Mouse (Mus musculus) gastrocnemius, postnatal 10 days (tissue): ENCODE measurements around the gene Snapc1. TPM values are rescaled to one million over a fixed set of nuclear protein-coding genes. Genes with fewer than 3 reads are reported as not detected.

Source experiments
- DNase-seq: peaks from one replicate; pipeline ENCODE4 v3.0.0; 2021; ENCODE audit warnings: mixed read lengths
- long read RNA-seq, 2 experiments: library from polyadenylated mRNA; stranded (forward); transcript quantifications; one replicate each; pipeline ENCODE4 v2.0.0; 2021
- total RNA-seq, 2 experiments: library from RNA; stranded (reverse); gene quantifications; 2 replicates each; pipeline ENCODE4 v1.2.3; 2021

Snapc1 gene
- 1 to 10 TPM; 5.3 to 8.2 TPM for total RNA-seq
- long read RNA-seq, experiment 1, full-length matches to known transcripts = 3 of 4 reads
- long read RNA-seq, experiment 1, partial matches to known transcripts = 0 of 4 reads
- long read RNA-seq, experiment 1, other reads (novel, unspliced or antisense) = 1 of 4 reads
- long read RNA-seq, experiment 2, full-length matches to known transcripts = 3 of 6 reads
- long read RNA-seq, experiment 2, partial matches to known transcripts = 1 of 6 reads
- long read RNA-seq, experiment 2, other reads (novel, unspliced or antisense) = 2 of 6 reads

DNA sequence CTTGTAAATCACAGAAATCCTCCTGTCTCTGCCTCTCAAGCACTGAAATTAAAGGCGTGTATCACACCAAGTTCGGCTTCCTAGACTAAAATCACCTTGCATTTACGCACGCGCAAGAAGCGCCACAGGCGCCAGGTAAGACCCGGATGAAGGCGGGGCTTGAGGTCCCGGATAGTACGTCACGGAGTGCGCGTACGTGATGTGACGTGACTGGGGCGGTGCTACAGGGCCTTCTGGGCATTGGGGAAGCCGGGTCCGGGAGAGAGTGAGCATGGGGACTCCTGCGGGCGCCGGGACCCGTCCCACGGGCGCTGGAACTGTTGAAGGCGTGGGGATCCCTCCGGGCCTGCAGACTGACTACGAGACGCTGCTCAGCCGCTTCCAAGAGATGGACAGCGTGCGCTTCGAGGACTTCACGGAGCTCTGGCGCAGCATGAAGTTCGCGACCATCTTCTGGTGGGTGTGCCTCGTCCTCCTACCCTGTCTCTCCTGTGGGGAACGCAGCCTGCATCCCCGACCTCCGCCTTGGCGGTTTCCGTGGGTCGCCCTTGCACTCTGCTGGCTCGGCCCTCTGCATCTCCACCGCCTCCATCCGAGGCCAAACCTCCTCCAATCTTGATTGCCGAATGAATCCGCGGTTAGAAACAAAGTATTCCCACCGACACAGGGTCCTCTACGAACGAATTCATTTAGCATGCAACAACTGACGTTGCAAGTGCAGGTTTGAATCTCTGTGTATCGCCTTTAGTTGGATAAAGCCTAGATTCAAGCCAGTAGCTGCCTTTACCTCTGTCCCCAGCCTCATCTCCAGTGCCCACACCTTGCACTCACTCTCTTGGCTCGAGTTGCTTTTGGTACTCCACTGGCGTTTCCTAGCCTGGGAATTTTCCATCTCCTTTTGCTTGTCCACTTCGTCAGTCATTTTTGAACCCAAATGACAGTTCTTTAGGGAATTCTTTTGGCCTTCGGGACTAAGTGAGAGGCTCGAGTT, at the start of gene Snapc1:
Gene Snapc1, plus strand, starts transcription at position 191 of the 991 bp plus-strand sequence.
- peak; percentile 93 for DNase-seq

DNA sequence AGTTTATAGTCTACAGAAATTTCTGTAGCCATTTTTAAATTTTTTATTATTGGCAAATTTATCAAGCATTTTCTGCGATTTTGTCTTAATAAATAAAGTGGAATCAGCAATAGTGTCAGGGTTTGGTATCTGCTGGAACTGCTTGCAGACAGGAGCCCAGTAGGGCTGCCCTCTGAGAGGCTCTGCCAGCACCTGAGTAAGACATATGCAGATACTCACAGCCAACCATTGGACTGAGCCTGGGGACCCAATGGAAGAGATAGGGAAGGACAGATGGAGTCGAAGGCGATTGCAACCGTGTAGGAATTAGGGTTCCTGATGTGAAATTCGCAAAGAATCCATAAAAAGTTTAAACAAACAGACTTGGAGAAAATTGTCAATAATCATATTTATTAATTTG, 45.8 kb upstream of the Snapc1 start:
- no peak for DNase-seq

DNA sequence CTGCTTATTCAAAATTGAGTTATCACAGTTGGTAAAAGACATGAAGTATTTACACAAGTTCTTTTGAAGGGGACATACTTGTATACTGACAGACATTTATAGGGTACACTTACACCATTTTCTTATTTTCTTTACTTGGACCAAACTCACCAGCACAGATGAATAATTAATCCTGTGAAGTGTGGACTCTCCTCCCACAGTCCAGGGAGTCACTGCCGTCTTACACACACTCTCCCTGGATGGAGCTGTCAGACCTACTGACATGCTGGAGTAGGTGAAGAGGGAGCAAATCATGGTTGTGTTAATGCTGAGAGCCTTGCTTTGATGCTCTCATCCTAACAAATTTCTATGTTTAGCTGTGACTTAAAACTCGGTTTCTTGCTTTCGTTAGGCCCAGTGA, 34.0 kb upstream of the Snapc1 start:
- DNase-seq = no peak

DNA sequence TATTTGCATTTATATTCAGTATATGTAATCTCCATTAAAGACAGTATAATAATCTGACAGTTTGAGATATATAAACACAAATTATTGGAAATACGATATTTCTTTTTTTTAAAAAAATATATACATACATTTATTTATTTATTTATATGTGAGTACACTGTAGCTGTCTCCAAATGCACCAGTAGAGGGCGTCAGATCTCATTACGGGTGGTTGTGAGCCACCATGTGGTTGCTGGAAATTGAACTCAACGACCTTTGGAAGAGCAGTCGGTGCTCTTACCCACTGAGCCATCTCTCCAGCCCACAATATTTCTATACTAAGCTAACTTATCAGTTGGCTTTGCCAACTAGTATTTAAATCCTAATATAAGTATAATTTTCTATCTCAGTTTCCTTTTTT, 33.0 kb upstream of the Snapc1 start:
- DNase-seq = no peak

DNA sequence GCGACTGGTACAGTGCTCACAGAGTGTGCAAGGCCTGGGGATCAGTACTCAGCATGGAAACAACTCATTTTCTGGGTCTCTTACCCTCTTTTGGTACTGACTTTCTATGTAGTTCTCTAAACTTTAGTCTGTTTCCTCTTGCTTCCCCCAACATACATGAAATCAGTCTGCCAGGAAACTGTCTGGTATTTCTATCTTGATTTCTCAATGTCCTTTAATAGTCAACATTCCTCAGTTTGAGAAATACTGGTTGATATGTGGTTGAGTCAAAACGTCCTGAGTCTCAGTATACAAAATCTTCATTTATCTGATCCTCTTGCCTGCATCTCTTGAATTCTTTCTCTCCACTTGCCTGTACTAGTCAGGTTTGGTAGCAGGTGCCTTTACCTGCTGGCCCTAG, 29.8 kb upstream of the Snapc1 start:
- DNase-seq = no peak

DNA sequence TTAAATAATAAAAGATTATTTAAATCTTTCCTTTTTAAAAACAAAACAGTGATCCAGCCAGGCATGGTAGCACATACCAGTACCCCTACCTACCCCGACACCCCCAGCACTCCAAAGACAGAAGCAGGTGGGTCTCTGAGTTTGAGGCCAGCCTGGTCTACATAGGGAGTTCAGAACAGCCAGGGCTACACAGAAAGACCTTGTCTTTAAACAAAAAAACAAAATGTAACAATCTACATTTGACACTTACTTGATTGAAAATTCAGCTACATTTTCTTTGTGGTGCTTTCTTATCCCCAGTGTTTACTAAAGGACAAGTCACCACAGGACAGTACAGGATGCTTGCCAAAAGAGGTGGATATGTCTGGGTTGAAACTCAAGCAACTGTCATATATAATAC, 26.9 kb upstream of the Snapc1 start, which contains the start of gene Gm49321:
Gene Gm49321, plus strand, starts transcription at position 301 of the 400 bp plus-strand sequence.
- no peak for DNase-seq

DNA sequence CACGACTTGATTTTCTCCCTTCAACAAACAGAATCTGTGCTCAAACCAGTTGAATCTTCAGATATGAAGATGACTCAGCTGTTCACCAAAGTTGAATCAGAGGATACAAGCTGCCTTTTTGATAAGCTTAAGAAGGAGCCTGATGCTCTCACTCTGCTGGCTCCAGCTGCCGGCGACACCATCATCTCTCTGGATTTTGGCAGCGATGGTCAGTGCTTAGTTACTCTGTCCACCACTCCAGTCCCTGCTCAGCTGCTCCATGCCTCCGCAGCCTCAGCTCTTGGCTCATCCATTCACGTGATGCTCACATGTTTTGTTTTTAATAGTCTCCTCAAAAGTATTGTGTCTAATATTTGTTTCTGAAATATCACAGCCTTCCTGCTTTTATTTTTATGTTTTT, 24.7 kb upstream of the Snapc1 start:
- DNase-seq = no peak

DNA sequence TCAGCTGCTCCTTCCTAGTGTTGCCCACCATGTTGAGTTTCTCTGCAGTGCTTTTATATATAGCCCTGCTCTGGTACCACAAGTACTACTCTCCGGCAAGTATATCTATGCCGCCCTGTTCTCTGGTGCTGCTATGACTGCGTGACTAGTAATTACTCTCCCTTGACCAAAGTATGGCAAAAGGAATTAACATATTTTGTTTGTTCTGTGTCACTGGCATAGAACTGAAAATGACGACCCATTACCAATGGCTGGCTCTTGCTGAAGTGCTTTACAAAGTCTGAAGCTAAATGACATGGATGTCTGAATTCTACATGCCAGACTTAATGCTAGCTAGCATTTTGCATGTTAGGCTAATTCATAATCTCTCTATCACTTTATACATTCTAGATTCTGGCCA, 15.9 kb upstream of the Snapc1 start:
- DNase-seq = no peak

DNA sequence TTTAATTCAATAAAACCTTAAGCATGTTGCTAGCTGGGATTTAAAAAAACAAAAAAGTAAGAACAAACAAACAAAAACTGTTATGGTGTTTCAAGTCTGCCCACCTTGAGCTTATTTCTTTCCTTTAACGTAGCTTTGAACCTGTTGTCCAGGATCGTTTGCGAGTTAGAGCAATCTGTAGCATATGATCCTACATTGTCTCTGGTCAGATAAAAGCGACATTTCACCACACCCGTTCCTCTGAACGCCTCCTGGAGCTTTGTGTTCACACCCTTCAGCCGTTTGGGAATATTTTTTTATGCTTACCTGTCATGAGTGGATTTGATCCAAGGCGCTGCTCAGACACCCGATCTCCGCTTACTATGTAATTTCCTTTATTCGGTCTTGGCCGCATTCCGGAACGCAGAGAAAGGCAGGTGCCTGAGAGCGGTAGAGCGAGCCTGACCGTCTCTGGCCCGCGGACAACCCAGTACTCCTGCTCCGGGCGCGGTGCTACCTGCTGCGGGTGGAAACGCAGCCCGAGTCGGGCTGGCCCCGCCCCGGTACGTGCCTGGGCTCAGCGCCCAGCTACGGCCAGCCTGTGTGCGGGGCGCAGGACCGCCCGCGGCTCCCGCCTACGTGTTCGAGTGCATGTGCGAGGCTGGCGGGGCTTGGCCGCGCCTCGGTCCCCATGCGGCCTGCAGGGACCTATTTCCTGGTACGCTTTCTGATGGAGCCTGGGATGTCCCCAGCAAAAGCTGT, 14.8 kb upstream of the Snapc1 start:
- peak; percentile 44 for DNase-seq

DNA sequence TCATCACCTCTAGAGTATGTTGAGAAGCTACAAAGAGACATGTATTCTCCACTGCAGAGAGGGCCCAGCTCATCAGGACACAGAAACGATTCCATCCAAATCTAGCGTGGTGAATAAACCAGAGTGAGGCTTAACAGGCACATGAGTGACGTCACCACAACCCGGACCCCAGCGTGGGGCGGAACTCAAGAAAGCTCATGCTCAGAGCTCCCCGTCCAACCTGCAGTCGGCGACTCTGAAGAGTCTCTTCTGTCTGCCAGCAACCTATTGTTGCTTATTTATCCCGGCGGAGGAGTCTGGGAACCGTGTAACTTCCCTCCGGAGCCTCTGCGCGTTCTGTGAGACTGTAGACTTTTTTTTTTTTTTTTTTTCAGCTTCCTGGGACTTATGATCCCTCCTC, 11.4 kb upstream of the Snapc1 start:
- DNase-seq = peak; percentile 9

DNA sequence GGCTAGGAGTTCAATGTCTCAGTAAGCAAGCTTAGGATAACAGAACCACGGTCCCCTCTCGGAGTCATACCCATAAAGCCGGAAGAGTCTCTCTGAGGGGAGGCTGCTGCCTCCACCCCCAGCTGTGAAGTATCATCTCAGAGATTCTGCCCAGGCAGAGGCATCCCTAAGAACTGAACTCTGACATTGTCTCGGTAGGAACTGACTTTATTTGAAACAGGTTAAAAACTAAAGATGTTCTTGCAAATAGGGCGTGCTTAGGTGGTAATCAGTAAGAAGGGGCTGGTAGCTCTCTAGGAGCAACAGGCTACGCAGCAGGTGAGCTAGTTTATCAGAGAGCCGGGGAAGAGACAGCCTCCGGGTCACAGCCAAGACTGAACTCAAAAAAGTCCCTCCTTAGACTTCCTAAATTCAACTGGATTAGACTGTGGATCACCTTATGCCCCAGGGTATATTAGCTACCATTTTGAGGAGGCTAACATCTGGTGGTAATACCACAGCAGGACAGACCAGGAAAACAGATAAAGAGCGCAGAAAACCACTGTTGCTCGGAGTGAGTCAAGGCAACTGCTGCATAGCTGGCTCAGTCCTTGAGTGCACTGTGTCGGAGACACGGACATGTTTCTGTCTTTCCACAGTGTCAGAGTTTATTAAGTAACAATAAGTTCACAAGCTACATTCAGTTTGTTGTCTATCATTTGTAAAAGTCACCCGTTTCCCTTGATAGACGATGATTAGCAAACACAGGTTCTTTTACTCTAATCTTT, 10.7 kb upstream of the Snapc1 start:
- no peak for DNase-seq

DNA sequence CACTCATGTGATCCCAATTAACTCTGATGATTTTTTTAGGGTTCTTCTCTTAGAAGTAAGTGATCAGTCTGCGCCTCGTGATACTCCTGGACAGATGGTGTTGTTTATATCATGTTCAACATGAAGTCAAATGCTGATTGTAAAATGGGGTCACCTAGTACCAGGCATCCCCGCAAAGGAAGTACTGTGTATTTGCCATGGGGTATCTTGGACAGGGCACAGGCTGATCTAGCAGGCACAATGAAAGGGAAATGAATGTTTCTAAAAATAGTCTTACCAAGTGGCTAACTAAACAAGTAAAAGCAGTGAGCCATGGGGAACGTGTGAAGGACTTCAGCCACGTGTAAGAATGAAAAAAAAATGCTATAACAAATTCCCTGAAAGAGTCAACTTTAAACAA, 9.5 kb upstream of the Snapc1 start:
- no peak for DNase-seq

DNA sequence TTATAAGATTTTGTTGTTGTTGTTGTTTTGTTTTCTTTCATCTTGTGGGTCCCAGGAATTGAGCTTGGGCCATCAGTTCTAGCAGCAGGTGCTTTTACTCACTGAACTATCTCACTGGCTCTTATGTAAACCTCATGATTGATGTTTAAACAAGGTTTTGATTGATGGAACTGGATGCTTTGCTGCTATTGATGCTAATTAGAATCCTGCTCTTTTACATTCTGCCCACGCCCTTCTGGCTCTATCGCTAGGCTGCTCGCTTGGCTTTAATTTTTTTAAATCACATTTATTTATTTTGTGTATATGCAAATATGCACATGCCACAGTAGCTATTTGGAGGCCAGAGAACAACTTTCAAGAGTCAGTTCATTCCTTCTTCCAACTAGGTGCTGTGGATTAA, 6.6 kb upstream of the Snapc1 start:
- DNase-seq = no peak

DNA sequence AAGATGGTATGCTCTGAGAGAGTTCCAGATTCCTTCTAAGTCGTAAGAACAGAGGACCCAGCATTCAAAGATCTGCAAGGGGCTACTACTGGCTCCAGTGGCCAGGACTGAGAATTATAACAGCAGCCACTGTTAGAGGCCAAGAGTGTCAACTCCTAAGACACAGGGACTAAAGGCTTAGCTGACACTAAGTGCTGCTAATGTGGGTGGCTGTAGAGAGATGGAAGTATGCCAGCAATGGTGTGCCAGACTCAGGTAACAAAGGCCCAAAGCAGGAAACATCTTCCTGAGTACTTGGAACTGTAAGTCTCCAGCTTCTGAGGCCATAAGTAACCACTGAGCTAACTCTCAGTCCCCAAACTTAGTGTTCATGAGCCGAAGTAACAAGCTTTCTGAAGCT, 5.5 kb upstream of the Snapc1 start:
- DNase-seq = no peak

DNA sequence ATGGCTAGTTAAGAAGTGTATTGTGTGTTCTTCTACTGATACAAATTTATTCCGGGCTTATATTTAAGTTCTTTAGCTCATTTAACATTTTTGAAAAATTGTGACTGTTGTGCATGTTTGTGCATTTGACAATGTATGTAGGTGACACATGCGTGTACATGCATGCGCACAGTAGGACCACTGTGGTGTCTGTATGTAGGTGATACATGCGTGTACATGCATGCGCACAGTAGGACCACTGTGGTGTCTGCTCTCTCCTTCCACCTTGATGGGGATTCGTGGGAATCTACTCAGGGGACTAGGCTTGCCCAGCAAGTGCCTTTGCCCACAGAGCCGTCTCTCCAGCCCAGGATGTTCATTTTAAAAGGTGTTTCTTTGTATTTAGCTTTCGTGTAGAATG, 4.9 kb downstream of the Snapc1 start:
- DNase-seq = no peak

DNA sequence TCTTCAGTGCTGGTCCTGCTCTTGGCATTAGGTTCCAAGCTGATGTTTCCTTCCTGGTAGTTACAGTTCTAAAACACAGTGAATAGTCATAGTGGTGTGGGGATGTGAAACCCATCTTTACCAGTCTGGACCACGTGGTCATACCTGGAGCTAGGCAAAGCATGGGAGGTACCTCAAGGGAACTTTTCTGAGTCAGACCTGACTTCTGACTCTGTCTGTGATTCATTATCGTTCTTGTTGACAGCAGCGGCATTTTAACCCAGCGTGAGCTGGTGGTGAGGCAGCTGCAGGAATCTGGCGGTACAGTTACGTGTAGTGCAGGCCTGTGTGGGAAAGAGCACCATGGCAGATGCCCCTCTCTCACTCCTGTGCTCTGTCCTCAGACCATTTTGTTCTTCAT, 10.3 kb downstream of the Snapc1 start:
- DNase-seq = no peak

DNA sequence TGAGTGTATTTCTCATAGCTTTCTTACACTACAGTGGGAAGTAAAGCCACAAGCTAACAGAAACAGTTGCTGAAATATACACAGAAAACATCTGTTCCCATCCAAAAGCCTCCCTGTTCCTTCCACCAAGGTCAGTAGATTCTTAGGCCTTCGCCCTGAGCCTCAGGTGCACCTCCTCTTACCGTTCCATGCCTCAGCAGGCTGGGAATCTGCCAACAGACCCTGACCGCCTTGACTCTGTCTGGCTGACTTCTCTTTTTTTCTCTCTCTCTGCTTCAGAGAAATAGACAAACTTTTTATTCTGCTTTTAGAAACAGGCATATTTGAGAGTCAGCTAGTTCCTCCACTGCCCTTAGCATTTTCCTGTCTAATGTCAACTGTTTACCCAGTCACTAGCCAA, 13.9 kb downstream of the Snapc1 start:
- no peak for DNase-seq

DNA sequence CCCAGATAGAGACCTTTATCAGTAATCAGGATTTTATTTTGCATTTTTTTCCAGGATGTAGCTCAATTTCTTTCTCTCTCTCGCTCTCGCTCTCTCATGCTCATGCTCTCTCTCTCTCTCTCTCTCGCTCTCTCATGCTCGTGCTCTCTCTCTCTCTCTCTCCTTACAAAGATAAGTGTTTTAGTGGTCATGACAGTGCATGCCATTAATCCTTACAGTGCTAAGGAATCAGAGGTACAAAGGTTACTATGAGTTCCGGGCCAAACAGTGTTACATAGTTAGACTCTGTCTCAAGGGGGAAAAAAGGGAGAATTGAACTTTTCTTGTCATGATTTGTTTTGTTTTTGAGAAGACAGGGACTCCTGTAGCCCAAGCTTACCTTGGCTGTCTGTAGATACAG, 15.4 kb downstream of the Snapc1 start:
- no peak for DNase-seq

DNA sequence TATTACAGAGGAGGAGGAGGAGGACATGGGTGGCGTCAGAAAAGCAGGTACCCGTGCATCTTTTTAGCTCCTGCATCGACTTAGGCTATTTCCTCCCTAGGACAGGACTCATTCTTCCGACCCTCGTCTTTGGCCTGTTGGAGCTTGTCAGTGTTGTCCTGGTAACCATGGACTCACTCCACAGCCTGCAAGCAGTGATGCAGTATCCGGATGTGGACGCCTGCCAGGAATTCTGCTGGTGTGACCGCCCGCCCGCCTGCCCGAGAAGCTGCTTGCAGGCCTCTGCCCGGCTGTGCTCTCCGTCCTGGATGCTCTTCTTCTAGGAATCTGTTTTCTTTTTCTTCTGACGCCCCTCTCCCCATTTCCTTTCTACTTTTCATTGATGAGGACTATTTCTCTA, 18.3 kb downstream of the Snapc1 start:
- peak; percentile 64 for DNase-seq

DNA sequence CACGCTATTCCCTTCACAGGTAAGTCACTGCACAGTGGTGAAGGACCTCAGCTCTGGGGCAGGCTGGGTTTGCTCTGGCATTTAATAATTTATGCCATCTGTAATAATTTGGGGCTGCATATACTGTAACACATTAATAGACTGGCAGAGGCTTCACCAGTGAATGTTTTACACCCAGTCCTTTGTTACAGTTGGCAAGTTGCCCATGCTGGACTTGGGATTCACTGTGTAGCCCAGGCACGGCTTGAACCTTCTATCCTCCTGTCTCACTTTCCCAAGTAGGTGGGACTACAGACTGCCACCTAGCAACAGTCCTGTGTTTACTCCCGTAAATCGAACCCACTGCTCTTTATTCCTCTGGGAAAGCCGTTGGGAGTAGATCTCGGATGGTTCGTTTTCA, 22.0 kb downstream of the Snapc1 start:
- DNase-seq = no peak

DNA sequence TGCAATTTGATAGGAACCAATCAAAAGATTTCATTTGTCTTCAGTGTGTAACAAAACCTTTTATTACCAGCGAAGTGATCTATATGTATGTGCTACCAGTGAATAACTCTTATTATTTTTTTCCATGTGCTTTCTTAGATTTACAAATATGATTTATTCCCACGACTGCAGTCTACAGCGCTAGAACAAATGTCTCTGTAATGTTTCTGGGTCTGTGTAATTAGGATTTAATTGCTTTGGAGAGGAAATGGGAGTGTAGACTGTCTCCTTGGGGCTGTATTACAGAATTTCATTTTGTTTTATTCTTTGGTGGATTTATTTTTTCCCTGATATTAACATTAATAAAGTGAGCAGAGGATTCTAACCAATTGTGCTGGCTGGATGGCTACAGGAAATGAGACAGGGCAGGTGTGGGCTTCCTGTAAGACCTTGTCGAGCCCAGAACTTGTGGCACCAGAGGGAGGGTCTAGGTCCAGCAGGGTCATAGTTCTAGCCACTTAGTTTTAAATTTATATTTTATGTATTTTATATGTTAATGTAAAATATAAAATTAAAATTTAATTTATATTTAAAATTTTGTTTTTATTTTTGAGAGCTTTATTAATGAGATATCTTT, 24.2 kb downstream of the Snapc1 start:
- DNase-seq = no peak

DNA sequence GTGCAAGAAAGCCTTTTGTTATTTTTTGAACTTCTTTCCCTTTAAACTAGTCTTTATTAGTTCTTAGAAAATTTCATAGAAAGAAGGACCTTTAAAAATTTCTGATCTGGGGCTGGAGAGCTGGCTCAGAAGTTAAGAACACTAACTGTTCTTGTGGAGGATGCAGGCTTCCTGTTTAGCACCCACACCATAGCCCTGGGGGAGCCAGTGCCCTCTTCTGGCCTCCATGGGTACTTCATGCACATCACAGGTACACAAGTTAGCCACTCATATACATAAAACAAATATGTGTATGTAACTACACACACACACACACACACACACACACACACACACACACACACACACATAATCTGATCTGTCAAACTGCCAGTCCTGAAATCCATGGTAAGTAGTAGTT, 25.3 kb downstream of the Snapc1 start:
- DNase-seq = peak; percentile 55
